Mouse (Mus musculus): Measurements from ENCODE around the gene Btbd11. TPM values are rescaled to one million over a fixed set of nuclear protein-coding genes. Genes with fewer than 3 reads are reported as not detected.

The Btbd11 gene
- polyA plus RNA-seq, 1 experiment: 3.8 TPM

DNA sequence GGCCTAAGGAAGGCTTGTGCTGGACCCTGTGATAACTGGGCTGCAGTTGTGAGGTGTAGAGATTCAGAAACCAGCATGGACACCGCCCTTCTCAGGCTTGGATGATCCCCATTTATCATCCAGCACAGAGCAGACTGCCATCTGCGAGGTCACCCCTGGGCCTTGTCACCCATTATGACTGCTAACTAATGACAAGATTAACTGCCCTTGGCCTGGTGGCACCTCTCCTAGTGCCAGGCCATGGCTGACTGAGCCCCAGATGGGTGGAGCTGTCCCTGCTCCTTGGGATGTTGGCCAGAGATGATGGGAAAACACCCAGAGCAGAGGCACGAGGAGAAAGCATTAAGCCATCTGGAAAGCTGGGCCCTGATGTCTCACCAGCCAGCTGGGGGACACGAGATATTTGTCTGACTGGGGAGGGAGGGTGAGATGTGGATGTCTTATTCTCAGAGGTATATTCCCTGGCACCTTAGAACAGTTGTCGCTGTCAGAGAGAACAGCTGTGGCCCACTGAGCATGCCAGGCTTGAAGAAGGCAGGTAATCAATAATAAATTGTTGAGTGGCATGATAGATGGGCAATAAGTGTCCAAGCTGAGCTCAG is 121.7 kb downstream of the Btbd11 start:
- DNase-seq: no peak
- no peak for TF ChIP-seq POLR2A (IDR thresholded peaks at IDR 0.05; ENCODE audit: borderline replicate concordance, extremely low read depth, low read depth, low read length)
- TF ChIP-seq CTCF (IDR thresholded peaks at IDR 0.05; ENCODE audit: insufficient read depth, low read length): no peak
- no peak overlapping the region for H3K4me3 ChIP-seq (replicated peaks; ENCODE audit: extremely low read depth, low read depth, low read length)
- 66% methylated on average over 5 of the region's 5 CpGs for WGBS
- no peaks in the 10 kb centered on the region for H3K4me1 ChIP-seq (ENCODE audit: control insufficient read depth, insufficient read depth, low read length)

DNA sequence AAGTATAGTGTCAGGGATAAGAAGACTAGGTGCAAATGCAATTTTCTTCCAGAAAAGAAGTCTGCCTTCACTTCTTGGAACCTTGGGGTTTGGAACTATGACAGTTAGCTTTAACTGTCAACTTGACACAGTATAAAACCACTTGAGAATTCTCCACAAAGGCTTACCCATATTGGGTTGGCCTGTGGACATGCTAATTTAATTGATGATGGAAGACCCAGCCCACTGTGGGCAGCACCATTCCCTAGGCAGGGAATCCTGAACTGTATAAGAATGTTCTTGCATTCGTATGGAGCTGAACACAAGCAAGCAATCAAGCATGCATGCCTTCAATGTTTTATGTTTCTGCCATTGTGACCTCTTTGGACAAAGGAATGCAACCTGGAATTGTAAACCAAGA is 122.4 kb downstream of the Btbd11 start:
- H3K4me1 ChIP-seq (ENCODE audit: control insufficient read depth, insufficient read depth, low read length): no peaks in the 10 kb centered on the region
- no peak overlapping the region for H3K4me3 ChIP-seq (replicated peaks; ENCODE audit: extremely low read depth, low read depth, low read length)
- DNase-seq: no peak
- TF ChIP-seq POLR2A (IDR thresholded peaks at IDR 0.05; ENCODE audit: borderline replicate concordance, extremely low read depth, low read depth, low read length): no peak
- no peak for TF ChIP-seq CTCF (IDR thresholded peaks at IDR 0.05; ENCODE audit: insufficient read depth, low read length)
- WGBS: 78% methylated on average over 1 of the region's 1 CpGs

DNA sequence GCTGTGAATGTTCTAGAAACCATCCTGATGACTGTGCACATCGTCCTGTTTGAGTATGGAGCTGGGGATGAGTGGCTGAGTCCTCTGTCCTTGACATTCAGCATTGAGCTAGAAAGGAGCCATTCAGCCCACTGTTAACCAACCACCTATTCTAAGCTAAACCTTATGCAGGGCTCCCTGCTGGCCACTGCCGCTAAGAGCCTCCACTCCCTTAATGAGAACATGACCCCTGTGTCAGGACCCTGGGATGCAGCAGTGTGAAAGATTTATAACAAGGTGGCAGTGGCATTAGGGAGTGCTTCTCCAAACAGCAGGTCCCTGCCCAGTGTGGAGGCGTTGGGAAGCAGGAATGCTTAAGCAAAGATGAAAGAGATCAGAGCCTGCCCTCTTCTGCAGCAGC is 123.7 kb downstream of the Btbd11 start:
- 15% methylated on average over 3 of the region's 3 CpGs for WGBS
- Histone ChIP-seq H3K4me3 (replicated peaks; ENCODE audit: extremely low read depth, low read depth, low read length) (no peak overlapping the region), H3K4me1 (ENCODE audit: control insufficient read depth, insufficient read depth, low read length) (no peaks in the 10 kb centered on the region)
- no peak for DNase-seq
- no peak for TF ChIP-seq POLR2A (IDR thresholded peaks at IDR 0.05; ENCODE audit: borderline replicate concordance, extremely low read depth, low read depth, low read length)
- TF ChIP-seq CTCF (IDR thresholded peaks at IDR 0.05; ENCODE audit: insufficient read depth, low read length): no peak

DNA sequence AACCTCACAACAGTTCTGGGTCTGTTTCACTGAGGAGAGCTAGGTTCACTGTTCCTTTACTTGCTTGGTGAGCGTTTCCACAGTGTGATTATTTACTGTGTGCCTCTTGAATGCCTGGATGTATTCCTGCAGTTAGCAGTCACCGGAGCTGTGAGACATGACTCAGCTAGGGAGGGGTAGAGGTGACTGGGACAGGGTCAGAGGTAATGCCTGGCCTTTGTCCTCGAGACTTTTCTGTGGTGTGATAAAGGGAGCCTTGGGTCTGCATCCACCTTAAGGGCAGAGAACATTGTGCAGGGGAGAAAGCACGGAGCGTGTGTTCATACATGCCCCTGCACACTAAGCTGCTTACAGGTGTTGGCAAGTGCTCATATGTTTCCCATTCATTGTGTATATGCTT is 126.2 kb downstream of the Btbd11 start:
- TF ChIP-seq CTCF (IDR thresholded peaks at IDR 0.05; ENCODE audit: insufficient read depth, low read length): no peak
- TF ChIP-seq POLR2A (IDR thresholded peaks at IDR 0.05; ENCODE audit: borderline replicate concordance, extremely low read depth, low read depth, low read length): no peak
- no peak for DNase-seq
- Histone ChIP-seq H3K4me3 (replicated peaks; ENCODE audit: extremely low read depth, low read depth, low read length) (no peak overlapping the region), H3K4me1 (ENCODE audit: control insufficient read depth, insufficient read depth, low read length) (no peaks in the 10 kb centered on the region)
- 59% methylated on average over 5 of the region's 5 CpGs for WGBS

DNA sequence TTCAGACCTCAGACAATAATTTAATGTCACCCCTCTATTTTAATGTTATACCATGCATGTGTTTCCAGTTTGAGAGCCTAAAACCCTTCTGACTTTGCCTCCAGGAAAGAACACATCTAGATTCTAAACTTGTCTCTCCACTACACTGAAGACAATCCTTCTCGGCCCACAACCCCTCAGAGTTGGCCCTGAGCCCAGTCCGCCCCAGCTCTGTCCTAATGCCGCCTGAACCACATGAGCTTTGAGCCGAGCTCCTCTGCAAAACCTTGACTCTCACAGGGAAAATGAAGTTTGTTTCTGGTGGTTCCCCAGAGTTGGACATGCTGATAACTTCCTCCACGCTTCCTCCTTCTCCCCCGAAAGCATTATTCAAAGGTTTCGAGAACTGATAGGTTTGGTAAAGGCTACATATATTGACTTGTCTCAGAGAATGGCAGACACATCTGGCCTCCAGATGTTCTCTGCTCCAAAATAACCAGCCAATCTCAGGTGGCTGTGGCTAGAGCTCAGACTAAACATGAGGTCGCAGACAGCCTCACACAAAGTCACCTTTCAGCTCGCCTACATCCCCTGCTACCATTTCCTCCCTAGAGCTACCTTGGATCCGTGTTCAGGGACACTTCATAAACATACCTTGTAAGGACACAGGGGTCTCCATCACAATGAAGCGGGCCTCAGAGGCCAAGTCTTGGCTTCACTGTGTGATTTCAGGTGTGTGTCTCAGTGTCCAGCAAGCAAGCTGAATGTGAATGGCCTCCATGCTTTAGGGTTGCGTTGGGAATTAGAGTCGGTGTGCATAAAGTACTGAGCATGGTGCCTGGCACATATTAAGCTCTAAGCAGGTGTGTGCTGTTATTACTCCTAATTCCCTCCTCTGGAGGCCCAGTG is 130.9 kb downstream of the Btbd11 start:
- Histone ChIP-seq H3K4me1 (ENCODE audit: control insufficient read depth, insufficient read depth, low read length) (no peaks in the 10 kb centered on the region), H3K4me3 (replicated peaks; ENCODE audit: extremely low read depth, low read depth, low read length) (no peak overlapping the region)
- no peak for TF ChIP-seq POLR2A (IDR thresholded peaks at IDR 0.05; ENCODE audit: borderline replicate concordance, extremely low read depth, low read depth, low read length)
- no peak for TF ChIP-seq CTCF (IDR thresholded peaks at IDR 0.05; ENCODE audit: insufficient read depth, low read length)
- WGBS: 61% methylated on average over 13 of the region's 13 CpGs
- DNase-seq: no peak

DNA sequence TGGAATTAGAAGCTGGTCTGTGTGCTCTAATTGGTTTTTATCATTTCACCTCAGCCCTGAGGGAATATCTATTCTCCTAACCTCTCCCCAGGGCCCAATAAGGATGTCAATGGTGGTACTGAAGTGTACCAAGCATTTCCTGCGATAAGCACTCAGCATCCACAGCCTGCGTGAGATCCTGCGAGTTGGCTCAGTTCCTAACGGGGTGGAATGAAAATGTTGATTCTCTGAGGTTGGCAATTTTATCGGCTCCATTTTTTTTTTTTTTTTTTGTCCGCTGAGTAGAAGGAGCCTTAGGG is 131.4 kb downstream of the Btbd11 start:
- H3K4me1 ChIP-seq (ENCODE audit: control insufficient read depth, insufficient read depth, low read length): no peaks in the 10 kb centered on the region
- no peak for DNase-seq
- WGBS: 83% methylated on average over 6 of the region's 6 CpGs
- no peak overlapping the region for H3K4me3 ChIP-seq (replicated peaks; ENCODE audit: extremely low read depth, low read depth, low read length)
- TF ChIP-seq POLR2A (IDR thresholded peaks at IDR 0.05; ENCODE audit: borderline replicate concordance, extremely low read depth, low read depth, low read length) (no peak), CTCF (IDR thresholded peaks at IDR 0.05; ENCODE audit: insufficient read depth, low read length) (no peak)

DNA sequence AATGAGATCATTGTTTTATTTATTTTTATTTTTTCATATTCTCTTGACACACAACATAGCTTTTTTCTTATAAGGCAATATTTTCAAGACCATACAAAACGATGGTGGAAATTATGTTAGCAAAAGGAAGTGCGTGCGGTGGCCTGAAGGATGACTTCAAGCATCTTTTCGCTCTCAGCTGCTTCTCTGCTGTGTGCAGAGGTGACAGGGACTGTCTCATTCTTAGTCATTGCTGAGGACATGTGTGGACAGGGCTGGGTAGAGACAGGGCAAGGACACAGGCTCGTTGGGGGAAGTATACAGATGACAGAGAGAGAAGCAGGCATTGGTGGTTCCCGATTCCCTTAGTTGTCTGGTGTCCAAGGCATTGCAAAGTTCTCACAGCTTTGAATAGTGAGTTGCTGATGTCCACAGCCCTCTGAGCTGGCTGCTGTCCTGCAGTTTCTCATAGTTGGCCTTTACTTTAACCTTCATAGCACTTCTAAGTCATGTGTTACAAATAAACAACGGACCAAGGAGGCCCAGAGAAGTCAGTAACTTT is 135.7 kb downstream of the Btbd11 start:
- WGBS: 76% methylated on average over 7 of the region's 7 CpGs

DNA sequence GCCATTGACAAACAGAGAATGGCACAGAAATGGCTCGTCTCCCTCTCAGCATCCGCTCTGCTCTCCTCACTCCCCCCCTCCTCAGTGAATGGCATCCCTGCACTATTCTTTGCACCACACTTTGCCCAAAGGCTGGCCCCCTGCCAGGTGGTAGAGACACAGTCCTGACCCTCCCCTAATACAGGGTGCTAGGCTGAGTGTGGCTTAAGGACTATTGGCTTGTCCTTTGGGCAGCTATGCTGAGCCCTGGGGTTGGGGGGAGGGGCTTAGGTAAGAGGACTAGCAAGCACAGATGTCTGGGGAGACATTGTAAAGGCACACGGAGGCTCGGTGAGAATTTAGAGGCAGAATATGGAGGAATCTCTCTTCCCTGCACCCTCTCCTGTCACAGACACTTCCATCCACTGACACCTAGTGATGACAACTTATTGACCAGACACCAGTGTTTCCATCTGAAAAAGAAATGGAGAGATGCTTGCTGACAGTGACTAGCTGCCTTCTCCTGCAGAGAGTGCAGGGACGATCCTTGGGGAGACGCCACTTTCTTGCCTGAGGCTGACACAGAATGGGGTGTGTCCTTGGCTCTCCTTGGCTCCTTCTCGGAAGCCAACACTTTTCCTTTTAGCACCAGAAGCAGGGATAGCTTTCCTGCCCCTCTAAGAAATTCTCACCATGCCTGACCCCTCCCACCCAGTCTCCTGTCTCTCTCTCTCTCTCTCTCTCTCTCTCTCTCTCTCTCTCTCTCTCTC is 138.8 kb downstream of the Btbd11 start:
- Histone ChIP-seq H3K4me3 (replicated peaks; ENCODE audit: extremely low read depth, low read depth, low read length) (no peak overlapping the region), H3K4me1 (ENCODE audit: control insufficient read depth, insufficient read depth, low read length) (no peaks in the 10 kb centered on the region)
- TF ChIP-seq POLR2A (IDR thresholded peaks at IDR 0.05; ENCODE audit: borderline replicate concordance, extremely low read depth, low read depth, low read length) (no peak), CTCF (IDR thresholded peaks at IDR 0.05; ENCODE audit: insufficient read depth, low read length) (no peak)
- 43% methylated on average over 7 of the region's 7 CpGs for WGBS
- DNase-seq: no peak

More for the DNA sequence above, 135.7 kb downstream of the Btbd11 start:
- no peak for TF ChIP-seq POLR2A (IDR thresholded peaks at IDR 0.05; ENCODE audit: borderline replicate concordance, extremely low read depth, low read depth, low read length)
- no peak for TF ChIP-seq CTCF (IDR thresholded peaks at IDR 0.05; ENCODE audit: insufficient read depth, low read length)
- DNase-seq: no peak
- H3K4me1 ChIP-seq (ENCODE audit: control insufficient read depth, insufficient read depth, low read length): no peaks in the 10 kb centered on the region
- H3K4me3 ChIP-seq (replicated peaks; ENCODE audit: extremely low read depth, low read depth, low read length): no peak overlapping the region

DNA sequence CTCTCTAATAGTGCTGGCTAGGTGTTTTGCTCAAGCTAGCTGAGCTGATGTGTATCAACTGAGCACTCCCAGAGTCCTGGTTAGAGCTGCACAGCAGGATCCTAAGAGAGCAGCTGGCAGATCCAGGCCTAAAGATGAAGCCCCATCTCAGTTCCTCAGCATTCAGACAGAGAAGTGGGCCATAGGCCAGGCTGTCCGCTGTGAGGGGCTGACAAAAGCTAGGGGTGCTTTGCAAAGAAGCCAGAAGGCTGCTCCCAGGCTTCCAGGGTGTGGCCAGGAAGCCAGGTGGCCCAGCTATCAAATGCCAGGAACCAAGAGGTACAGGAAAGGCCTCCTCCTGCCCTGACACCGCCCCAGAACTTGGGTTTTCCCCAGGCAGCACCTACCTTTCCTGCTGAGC is 140.0 kb downstream of the Btbd11 start:
- Histone ChIP-seq H3K4me3 (replicated peaks; ENCODE audit: extremely low read depth, low read depth, low read length) (no peak overlapping the region), H3K4me1 (ENCODE audit: control insufficient read depth, insufficient read depth, low read length) (no peaks in the 10 kb centered on the region)
- DNase-seq: no peak
- no peak for TF ChIP-seq POLR2A (IDR thresholded peaks at IDR 0.05; ENCODE audit: borderline replicate concordance, extremely low read depth, low read depth, low read length)
- WGBS: 79% methylated on average over 2 of the region's 2 CpGs
